Mouse (Mus musculus): ENCODE measurements around the gene Csf3. TPM values are rescaled to one million over a fixed set of nuclear protein-coding genes. Genes with fewer than 3 reads are reported as not detected.

The Csf3 gene
- polyA plus RNA-seq, 1 experiment from 2014 or later: not detected

- H3K27me3 ChIP-seq (ENCODE audit: low read depth, poor library complexity, severe bottlenecking): no peaks in the 10 kb centered on the region
- DNase-seq (ENCODE audit: low spot score): peak; percentile 98
- H3K4me1 ChIP-seq: peaks cover 19% of the 10 kb centered on the region
- peaks cover 27% of the 10 kb centered on the region for H3K36me3 ChIP-seq
- WGBS: 7% methylated on average over 45 of the region's 45 CpGs
- H3K4me3 ChIP-seq: peak within 1 kb of the TSS; percentile 70
- no peaks in the 10 kb centered on the region for H3K9me3 ChIP-seq (replicated peaks)
- peak within 1 kb of the TSS; percentile 96 for H3K27ac ChIP-seq (replicated peaks)
Observed at GRCm38 (mm10) chr11:98681786-98682745, 19.0 kb upstream of the Csf3 start, which contains the start of gene Psmd3. Gene Psmd3, plus strand, starts transcription at chr11:98682554.

- peak; percentile 18 for DNase-seq (ENCODE audit: low spot score)
- peak overlapping the region; percentile 96 for H3K27ac ChIP-seq (replicated peaks)
- no peaks in the 10 kb centered on the region for H3K27me3 ChIP-seq (ENCODE audit: low read depth, poor library complexity, severe bottlenecking)
- no peaks in the 10 kb centered on the region for H3K9me3 ChIP-seq (replicated peaks)
- under 1% methylated on average over 23 of the region's 23 CpGs for WGBS
- H3K4me1 ChIP-seq: peaks cover 19% of the 10 kb centered on the region
- peaks cover 34% of the 10 kb centered on the region for H3K36me3 ChIP-seq
- peak overlapping the region; percentile 70 for H3K4me3 ChIP-seq
Observed at GRCm38 (mm10) chr11:98682811-98683210, 18.3 kb upstream of the Csf3 start.

- DNase-seq (ENCODE audit: low spot score): no peak
- no peak overlapping the region for H3K4me3 ChIP-seq
- H3K36me3 ChIP-seq: peaks cover 59% of the 10 kb centered on the region
- peaks cover 19% of the 10 kb centered on the region for H3K4me1 ChIP-seq
- H3K9me3 ChIP-seq (replicated peaks): no peaks in the 10 kb centered on the region
- no peaks in the 10 kb centered on the region for H3K27me3 ChIP-seq (ENCODE audit: low read depth, poor library complexity, severe bottlenecking)
- WGBS: 94% methylated on average over 9 of the region's 9 CpGs
- no peak overlapping the region for H3K27ac ChIP-seq (replicated peaks)
Observed at GRCm38 (mm10) chr11:98685642-98686041, 15.4 kb upstream of the Csf3 start.

DNA sequence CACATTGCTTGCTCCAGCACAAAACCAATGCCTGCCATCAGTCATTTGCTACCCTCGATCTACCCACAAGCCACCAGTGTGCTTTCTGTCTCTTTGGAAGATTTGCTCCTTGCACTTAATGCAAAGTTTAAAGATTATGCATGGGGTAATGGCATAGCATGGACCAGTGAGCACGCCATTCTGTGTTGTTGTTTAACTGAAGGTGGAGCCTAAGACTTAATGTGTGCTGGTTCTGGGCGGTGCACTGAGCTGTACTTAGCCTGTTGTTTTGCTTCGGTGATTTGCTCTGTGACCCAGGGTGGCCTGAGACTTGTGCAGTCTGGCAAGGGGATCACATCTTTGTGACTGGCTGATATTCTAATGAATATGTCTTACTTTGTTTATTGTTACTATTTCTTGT lies 14.1 kb upstream of the Csf3 start:
- H3K4me1 ChIP-seq: peaks cover 12% of the 10 kb centered on the region
- no peak overlapping the region for H3K27ac ChIP-seq (replicated peaks)
- no peak overlapping the region for H3K4me3 ChIP-seq
- DNase-seq (ENCODE audit: low spot score): no peak
- no peaks in the 10 kb centered on the region for H3K9me3 ChIP-seq (replicated peaks)
- no peaks in the 10 kb centered on the region for H3K27me3 ChIP-seq (ENCODE audit: low read depth, poor library complexity, severe bottlenecking)
- WGBS: 95% methylated on average over 4 of the region's 4 CpGs
- peaks cover 73% of the 10 kb centered on the region for H3K36me3 ChIP-seq

DNA sequence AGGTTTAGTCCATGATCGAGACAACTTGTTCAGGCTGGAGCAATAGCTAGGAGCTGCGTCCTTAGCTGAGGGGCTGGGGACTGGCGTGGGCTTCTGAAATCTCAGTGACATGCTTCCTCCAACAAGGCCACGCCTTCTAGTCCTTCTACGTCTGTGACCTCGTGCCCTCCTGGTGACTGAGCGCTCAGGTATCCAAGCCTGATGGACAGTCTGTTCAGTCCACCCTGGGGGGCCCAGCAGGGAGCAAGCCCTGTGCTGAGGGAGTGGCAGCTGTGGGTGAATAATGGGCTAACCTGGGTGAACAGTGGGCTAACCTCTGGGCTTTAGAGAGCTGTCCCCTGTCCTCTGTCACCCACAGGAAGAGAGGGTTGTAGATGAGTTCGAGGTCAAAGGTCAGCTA lies 13.1 kb upstream of the Csf3 start:
- no peak overlapping the region for H3K27ac ChIP-seq (replicated peaks)
- H3K9me3 ChIP-seq (replicated peaks): no peaks in the 10 kb centered on the region
- H3K36me3 ChIP-seq: peaks cover 83% of the 10 kb centered on the region
- DNase-seq (ENCODE audit: low spot score): no peak
- WGBS: 85% methylated on average over 8 of the region's 8 CpGs
- H3K4me3 ChIP-seq: no peak overlapping the region
- no peaks in the 10 kb centered on the region for H3K27me3 ChIP-seq (ENCODE audit: low read depth, poor library complexity, severe bottlenecking)
- H3K4me1 ChIP-seq: peaks cover 11% of the 10 kb centered on the region

- peaks cover 90% of the 10 kb centered on the region for H3K36me3 ChIP-seq
- H3K4me1 ChIP-seq: no peaks in the 10 kb centered on the region
- H3K4me3 ChIP-seq: 0 out of 2 replicates have a peak overlapping the region, but pooled peaks have one; percentile 1
- DNase-seq (ENCODE audit: low spot score): no peak
- H3K27ac ChIP-seq (replicated peaks): no peak overlapping the region
- H3K9me3 ChIP-seq (replicated peaks): no peaks in the 10 kb centered on the region
- H3K27me3 ChIP-seq (ENCODE audit: low read depth, poor library complexity, severe bottlenecking): no peaks in the 10 kb centered on the region
- 82% methylated on average over 13 of the region's 13 CpGs for WGBS
Observed at GRCm38 (mm10) chr11:98693201-98693600, 7.9 kb upstream of the Csf3 start.

DNA sequence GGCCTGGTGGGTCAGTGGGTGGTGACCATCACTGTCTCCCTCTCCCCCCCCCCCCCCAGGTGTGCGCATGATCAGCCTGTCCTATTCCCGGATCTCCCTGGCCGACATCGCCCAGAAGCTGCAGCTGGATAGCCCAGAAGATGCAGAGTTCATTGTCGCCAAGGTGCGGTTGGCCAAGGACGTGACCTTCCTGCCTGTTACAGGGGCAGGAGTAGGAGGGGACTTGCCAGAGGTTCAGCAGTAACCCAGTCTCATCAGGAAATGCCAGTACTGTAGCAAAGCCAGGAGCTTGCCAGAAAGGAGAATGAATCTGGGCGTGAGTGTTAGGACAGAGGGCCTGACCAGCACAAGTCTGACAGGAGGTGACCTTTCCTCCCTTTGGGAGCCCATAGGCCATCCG lies 7.3 kb upstream of the Csf3 start:
- Histone ChIP-seq H3K27ac (replicated peaks) (no peak overlapping the region), H3K36me3 (peaks cover 85% of the 10 kb centered on the region), H3K9me3 (replicated peaks) (no peaks in the 10 kb centered on the region), H3K4me3 (no peak overlapping the region), H3K4me1 (no peaks in the 10 kb centered on the region), H3K27me3 (ENCODE audit: low read depth, poor library complexity, severe bottlenecking) (no peaks in the 10 kb centered on the region)
- DNase-seq (ENCODE audit: low spot score): no peak
- WGBS: 93% methylated on average over 9 of the region's 9 CpGs

DNA sequence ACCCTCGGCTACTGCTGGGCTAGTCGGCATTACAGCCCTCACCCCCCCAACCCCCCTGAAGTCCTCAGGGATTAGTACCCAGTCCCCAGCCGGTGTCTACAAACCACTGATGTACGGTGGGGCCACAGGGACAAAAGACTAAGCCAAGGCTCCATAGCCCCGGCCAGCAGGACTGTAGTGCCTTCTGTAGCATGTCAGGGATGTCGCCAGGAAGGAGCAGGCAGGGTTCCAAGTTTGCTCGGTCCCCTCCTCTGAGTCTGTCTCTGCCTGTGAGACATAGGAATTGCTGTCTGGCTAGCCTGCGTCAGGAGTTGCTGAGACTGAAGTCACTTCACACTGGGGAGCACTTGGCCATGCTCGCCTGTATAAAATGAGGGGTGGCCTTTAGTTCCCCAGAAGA lies 6.8 kb upstream of the Csf3 start:
- no peak for DNase-seq (ENCODE audit: low spot score)
- H3K4me3 ChIP-seq: no peak overlapping the region
- no peaks in the 10 kb centered on the region for H3K9me3 ChIP-seq (replicated peaks)
- H3K27ac ChIP-seq (replicated peaks): no peak overlapping the region
- no peaks in the 10 kb centered on the region for H3K4me1 ChIP-seq
- H3K27me3 ChIP-seq (ENCODE audit: low read depth, poor library complexity, severe bottlenecking): no peaks in the 10 kb centered on the region
- peaks cover 82% of the 10 kb centered on the region for H3K36me3 ChIP-seq
- 86% methylated on average over 9 of the region's 9 CpGs for WGBS

GRCm38 (mm10) chr11:98695408-98695807 lies 5.7 kb upstream of the Csf3 start:
- peaks cover 71% of the 10 kb centered on the region for H3K36me3 ChIP-seq
- H3K4me3 ChIP-seq: no peak overlapping the region
- peaks cover under 1% of the 10 kb centered on the region; the same call in 1 of the 2 replicates for H3K27me3 ChIP-seq (ENCODE audit: low read depth, poor library complexity, severe bottlenecking)
- no peak overlapping the region for H3K27ac ChIP-seq (replicated peaks)
- H3K4me1 ChIP-seq: no peaks in the 10 kb centered on the region
- 78% methylated on average over 14 of the region's 14 CpGs for WGBS
- no peaks in the 10 kb centered on the region for H3K9me3 ChIP-seq (replicated peaks)
- no peak for DNase-seq (ENCODE audit: low spot score)

GRCm38 (mm10) chr11:98696454-98697216 lies 4.4 kb upstream of the Csf3 start:
- Histone ChIP-seq H3K27me3 (ENCODE audit: low read depth, poor library complexity, severe bottlenecking) (peaks cover 13% of the 10 kb centered on the region), H3K36me3 (peaks cover 58% of the 10 kb centered on the region), H3K4me3 (no peak overlapping the region), H3K9me3 (replicated peaks) (no peaks in the 10 kb centered on the region), H3K4me1 (no peaks in the 10 kb centered on the region), H3K27ac (replicated peaks) (no peak overlapping the region)
- WGBS: 90% methylated on average over 14 of the region's 14 CpGs
- no peak for DNase-seq (ENCODE audit: low spot score)

- Histone ChIP-seq H3K9me3 (replicated peaks) (no peaks in the 10 kb centered on the region), H3K4me3 (no peak overlapping the region), H3K4me1 (no peaks in the 10 kb centered on the region), H3K27me3 (ENCODE audit: low read depth, poor library complexity, severe bottlenecking) (peaks cover 19% of the 10 kb centered on the region), H3K36me3 (peaks cover 52% of the 10 kb centered on the region), H3K27ac (replicated peaks) (no peak overlapping the region)
- 90% methylated on average over 12 of the region's 12 CpGs for WGBS
- no peak for DNase-seq (ENCODE audit: low spot score)
Observed at GRCm38 (mm10) chr11:98697225-98697624, 3.8 kb upstream of the Csf3 start.

- H3K27me3 ChIP-seq (ENCODE audit: low read depth, poor library complexity, severe bottlenecking): peaks cover 20% of the 10 kb centered on the region
- no peaks in the 10 kb centered on the region for H3K9me3 ChIP-seq (replicated peaks)
- H3K4me3 ChIP-seq: no peak overlapping the region
- DNase-seq (ENCODE audit: low spot score): no peak
- H3K27ac ChIP-seq (replicated peaks): no peak overlapping the region
- H3K4me1 ChIP-seq: no peaks in the 10 kb centered on the region
- peaks cover 37% of the 10 kb centered on the region for H3K36me3 ChIP-seq
- WGBS: 87% methylated on average over 16 of the region's 16 CpGs
Observed at GRCm38 (mm10) chr11:98698849-98699640, 2.0 kb upstream of the Csf3 start.

All from midbrain, embryonic 10.5 days (tissue).